Mouse (Mus musculus): Measurements from ENCODE around the gene Rnpepl1. TPM values are rescaled to one million over a fixed set of nuclear protein-coding genes. Genes with fewer than 3 reads are reported as not detected.

Gene Rnpepl1
- polyA plus RNA-seq, 2 experiments, result 8.7 to 10.7 TPM

- Histone ChIP-seq H3K27ac (no peak overlapping the region), H3K4me3 (ENCODE audit: insufficient read depth in 1 of 2, low read depth in 2 of 2, low read length in 2 of 2) (peak overlapping the region in 1 of 2 experiments; percentile 85; a peak in 2 of 4 replicates), H3K9me3 (ENCODE audit: control insufficient read depth, low read length) (no peaks in the 10 kb centered on the region), H3K36me3 (replicated peaks; ENCODE audit: control insufficient read depth, insufficient read depth, low read depth) (peaks cover 3% of the 10 kb centered on the region; the same call in 1 of the 2 replicates), H3K27me3 (ENCODE audit: control insufficient read depth, insufficient read depth, low read length) (no peaks in the 10 kb centered on the region), H3K4me2 (ENCODE audit: low read depth) (peak overlapping the region; percentile 95), H3K4me1 (replicated peaks; ENCODE audit: control insufficient read depth in 2 of 2, insufficient read depth in 2 of 2, low read length in 1 of 2) (peaks cover 15 to 19% of the 10 kb centered on the region in 2 experiments), H3K9ac (replicated peaks) (peak overlapping the region; percentile 34; the same call in 1 of the 2 replicates)
- no peak for DNase-seq (ENCODE audit: low read depth in 3 of 3, low spot score in 3 of 3)
- TF ChIP-seq CTCF (IDR thresholded peaks at IDR 0.05; ENCODE audit: low read depth), result no peak
- no peak for TF ChIP-seq EP300 (IDR thresholded peaks at IDR 0.05; ENCODE audit: low read depth)
- WGBS (ENCODE audit: insufficient replicate concordance), result 48% methylated on average over 2 of the region's 2 CpGs
- no peak for ATAC-seq (ENCODE audit: insufficient read depth)
These were observed 25.4 kb downstream of the Rnpepl1 start for GRCm38 (mm10) chr1:92935977-92936376.

GRCm38 (mm10) chr1:92936467-92936866 is 25.9 kb downstream of the Rnpepl1 start:
- H3K27ac ChIP-seq, result no peak overlapping the region
- H3K9ac ChIP-seq (replicated peaks), result no peak overlapping the region
- H3K36me3 ChIP-seq (replicated peaks; ENCODE audit: control insufficient read depth, insufficient read depth, low read depth), result peaks cover 3% of the 10 kb centered on the region; the same call in 1 of the 2 replicates
- ATAC-seq (ENCODE audit: insufficient read depth), result no peak
- H3K4me2 ChIP-seq (ENCODE audit: low read depth), result peak overlapping the region; percentile 95; the same call in 1 of the 2 replicates
- H3K4me1 ChIP-seq (replicated peaks; ENCODE audit: control insufficient read depth in 2 of 2, insufficient read depth in 2 of 2, low read length in 1 of 2), result peaks cover 15 to 19% of the 10 kb centered on the region in 2 experiments
- no peak for DNase-seq (ENCODE audit: low read depth in 3 of 3, low spot score in 3 of 3)
- H3K27me3 ChIP-seq (ENCODE audit: control insufficient read depth, insufficient read depth, low read length), result no peaks in the 10 kb centered on the region
- H3K4me3 ChIP-seq (ENCODE audit: insufficient read depth in 1 of 2, low read depth in 2 of 2, low read length in 2 of 2), result no peak overlapping the region
- no peaks in the 10 kb centered on the region for H3K9me3 ChIP-seq (ENCODE audit: control insufficient read depth, low read length)
- 68% methylated on average over 3 of the region's 3 CpGs for WGBS (ENCODE audit: insufficient replicate concordance)
- TF ChIP-seq CTCF (IDR thresholded peaks at IDR 0.05; ENCODE audit: low read depth), result no peak
- TF ChIP-seq EP300 (IDR thresholded peaks at IDR 0.05; ENCODE audit: low read depth), result no peak

- no peak overlapping the region for H3K27ac ChIP-seq
- DNase-seq (ENCODE audit: low read depth in 3 of 3, low spot score in 3 of 3) (no peak), ATAC-seq (ENCODE audit: insufficient read depth) (no peak)
- WGBS (ENCODE audit: insufficient replicate concordance), result 54% methylated on average over 3 of the region's 3 CpGs
- no peak overlapping the region for H3K9ac ChIP-seq (replicated peaks)
- no peaks in the 10 kb centered on the region for H3K27me3 ChIP-seq (ENCODE audit: control insufficient read depth, insufficient read depth, low read length)
- peaks cover 3% of the 10 kb centered on the region; the same call in 1 of the 2 replicates for H3K36me3 ChIP-seq (replicated peaks; ENCODE audit: control insufficient read depth, insufficient read depth, low read depth)
- H3K4me3 ChIP-seq (ENCODE audit: insufficient read depth in 1 of 2, low read depth in 2 of 2, low read length in 2 of 2), result no peak overlapping the region
- H3K4me2 ChIP-seq (ENCODE audit: low read depth), result no peak overlapping the region
- no peaks in the 10 kb centered on the region for H3K9me3 ChIP-seq (ENCODE audit: control insufficient read depth, low read length)
- peaks cover 15 to 19% of the 10 kb centered on the region in 2 experiments for H3K4me1 ChIP-seq (replicated peaks; ENCODE audit: control insufficient read depth in 2 of 2, insufficient read depth in 2 of 2, low read length in 1 of 2)
- TF ChIP-seq CTCF (IDR thresholded peaks at IDR 0.05; ENCODE audit: low read depth) (no peak), EP300 (IDR thresholded peaks at IDR 0.05; ENCODE audit: low read depth) (no peak)
These were observed 27.2 kb downstream of the Rnpepl1 start for GRCm38 (mm10) chr1:92937797-92938196.

GRCm38 (mm10) chr1:92939746-92940145 is 29.2 kb downstream of the Rnpepl1 start:
- no peaks in the 10 kb centered on the region for H3K27me3 ChIP-seq (ENCODE audit: control insufficient read depth, insufficient read depth, low read length)
- H3K9me3 ChIP-seq (ENCODE audit: control insufficient read depth, low read length), result no peaks in the 10 kb centered on the region
- H3K4me1 ChIP-seq (replicated peaks; ENCODE audit: control insufficient read depth in 2 of 2, insufficient read depth in 2 of 2, low read length in 1 of 2), result peaks cover 9 to 12% of the 10 kb centered on the region in 2 experiments
- H3K4me2 ChIP-seq (ENCODE audit: low read depth), result no peak overlapping the region
- H3K4me3 ChIP-seq (ENCODE audit: insufficient read depth in 1 of 2, low read depth in 2 of 2, low read length in 2 of 2), result no peak overlapping the region
- H3K36me3 ChIP-seq (replicated peaks; ENCODE audit: control insufficient read depth, insufficient read depth, low read depth), result peaks cover 3% of the 10 kb centered on the region; the same call in 1 of the 2 replicates
- no peak for ATAC-seq (ENCODE audit: insufficient read depth)
- TF ChIP-seq EP300 (IDR thresholded peaks at IDR 0.05; ENCODE audit: low read depth), result no peak
- no peak for TF ChIP-seq CTCF (IDR thresholded peaks at IDR 0.05; ENCODE audit: low read depth)
- H3K27ac ChIP-seq, result no peak overlapping the region
- no peak for DNase-seq (ENCODE audit: low read depth in 3 of 3, low spot score in 3 of 3)
- H3K9ac ChIP-seq (replicated peaks), result no peak overlapping the region
- WGBS (ENCODE audit: insufficient replicate concordance), result 81% methylated on average over 4 of the region's 4 CpGs

- H3K4me2 ChIP-seq (ENCODE audit: low read depth), result no peak overlapping the region
- no peak overlapping the region for H3K9ac ChIP-seq (replicated peaks)
- TF ChIP-seq EP300 (IDR thresholded peaks at IDR 0.05; ENCODE audit: low read depth) (no peak), CTCF (IDR thresholded peaks at IDR 0.05; ENCODE audit: low read depth) (no peak)
- no peak for ATAC-seq (ENCODE audit: insufficient read depth)
- H3K4me1 ChIP-seq (replicated peaks; ENCODE audit: control insufficient read depth in 2 of 2, insufficient read depth in 2 of 2, low read length in 1 of 2), result no peaks in the 10 kb centered on the region
- H3K9me3 ChIP-seq (ENCODE audit: control insufficient read depth, low read length), result no peaks in the 10 kb centered on the region
- H3K27ac ChIP-seq, result no peak overlapping the region
- 82% methylated on average over 19 of the region's 19 CpGs for WGBS (ENCODE audit: insufficient replicate concordance)
- H3K27me3 ChIP-seq (ENCODE audit: control insufficient read depth, insufficient read depth, low read length), result no peaks in the 10 kb centered on the region
- no peak for DNase-seq (ENCODE audit: low read depth in 3 of 3, low spot score in 3 of 3)
- peaks cover 3% of the 10 kb centered on the region; the same call in 1 of the 2 replicates for H3K36me3 ChIP-seq (replicated peaks; ENCODE audit: control insufficient read depth, insufficient read depth, low read depth)
- no peak overlapping the region for H3K4me3 ChIP-seq (ENCODE audit: insufficient read depth in 1 of 2, low read depth in 2 of 2, low read length in 2 of 2)
These were observed 32.8 kb downstream of the Rnpepl1 start for GRCm38 (mm10) chr1:92943219-92943989.

Measured in liver, embryonic 14.5 days (tissue).